Mouse (Mus musculus): ENCODE measurements around the gene Taar4.

GRCm38 (mm10) chr10:23964921-23965610, 4.8 kb downstream of the Taar4 start:
- TF ChIP-seq USF1 (IDR thresholded peaks at IDR 0.05; ENCODE audit: low read depth, low read length) (no peak), TAL1 (IDR thresholded peaks at IDR 0.05; ENCODE audit: low read length) (no peak), ETS1 (IDR thresholded peaks at IDR 0.05; ENCODE audit: low read depth, low read length) (no peak), EP300 (IDR thresholded peaks at IDR 0.05; ENCODE audit: low read depth in 1 of 2, low read length in 2 of 2) (no peak), CTCF (IDR thresholded peaks at IDR 0.05 in 2 of 3, conservative IDR thresholded peaks at IDR 0.05 in 1 of 3; ENCODE audit: control insufficient read depth in 1 of 3, insufficient read depth in 1 of 3, low read depth in 2 of 3, low read length in 3 of 3, poor library complexity in 1 of 3, severe bottlenecking in 1 of 3) (no peak), MAZ (IDR thresholded peaks at IDR 0.05; ENCODE audit: low read depth, low read length) (no peak)
